Mouse (Mus musculus) stomach, postnatal 0 days (tissue): Measurements from ENCODE around the gene Il17c. TPM values are rescaled to one million over a fixed set of nuclear protein-coding genes. Genes with fewer than 3 reads are reported as not detected.

Source experiments
- ATAC-seq: fragments of 200-750 bp; cut with Nextera tagmentation; 2 replicates; pipeline ENCODE4 v1.8.0; 2017; ENCODE audit not compliant: low FRiP score, low TSS enrichment
- DNase-seq: peaks from one replicate; pipeline ENCODE4 v3.0.0-alpha.2; 2016; ENCODE audit warnings: low spot score
- H3K27ac ChIP-seq: fragments of 300-500 bp; sonication (generic); replicated peaks from 2 replicates; pipeline ENCODE4 v1.5.1; 2014; ENCODE audit warnings: mild to moderate bottlenecking, control low read depth
- H3K27me3 ChIP-seq: fragments of 300-500 bp; sonication (generic); 2 replicates; pipeline ENCODE4 v1.6.1; 2014; ENCODE audit warnings: low read length; ENCODE audit not compliant: control insufficient read depth, insufficient read depth
- H3K36me3 ChIP-seq: fragments of 300-500 bp; sonication (generic); 2 replicates; pipeline ENCODE4 v1.6.1; 2014; ENCODE audit warnings: low read length, mixed read lengths; ENCODE audit not compliant: control insufficient read depth, insufficient read depth
- H3K4me1 ChIP-seq: fragments of 300-500 bp; sonication (generic); replicated peaks from 2 replicates; pipeline ENCODE4 v1.6.1; 2014; ENCODE audit warnings: antibody characterized with exemption; ENCODE audit not compliant: control insufficient read depth, insufficient read depth
- H3K4me2 ChIP-seq: fragments of 300-500 bp; sonication (generic); replicated peaks from 2 replicates; pipeline ENCODE4 v1.6.1; 2014; ENCODE audit warnings: low read depth, mild to moderate bottlenecking, control low read depth, moderate library complexity
- H3K4me3 ChIP-seq: fragments of 300-500 bp; sonication (generic); 2 replicates; pipeline ENCODE4 v1.5.1; 2014; ENCODE audit warnings: low read depth, low read length, control low read depth
- H3K9ac ChIP-seq: fragments of 300-500 bp; sonication (generic); 2 replicates; pipeline ENCODE4 v1.6.1; 2014; ENCODE audit warnings: mild to moderate bottlenecking, low read length, control low read depth, mixed read lengths
- H3K9me3 ChIP-seq: fragments of 300-500 bp; sonication (generic); 2 replicates; pipeline ENCODE4 v1.6.1; 2016; ENCODE audit warnings: low read length; ENCODE audit not compliant: control insufficient read depth
- CTCF ChIP-seq: IDR thresholded peaks from 2 replicates; pipeline ENCODE4 v1.5.1; 2016; ENCODE audit warnings: antibody characterized with exemption, low read depth, mild to moderate bottlenecking, moderate library complexity
- EP300 ChIP-seq: optimal IDR thresholded peaks from 2 replicates; pipeline ENCODE3; 2016; ENCODE audit warnings: antibody characterized with exemption
- WGBS: fragments of 180-500 bp; shearing (Covaris S2); extraction: QIAGEN DNeasy Blood & Tissue Kit; methylation state at CpG from one replicate; pipeline ENCODE4 v1.1.7; 2014; 5-methylcytosine and 5-hydroxymethylcytosine counted together
- polyA plus RNA-seq: library from polyadenylated mRNA; unstranded; fragments of >200 nt; fragmentation: Nextera tagmentation; extraction: Ambion mirVana; gene quantifications from 2 replicates; pipeline ENCODE4 v1.2.1, GENCODE M21; 2015

Il17c gene
- polyA plus RNA-seq, 1 experiment from 2014 or later, result 0.32 TPM

GRCm38 (mm10) chr8:122444058-122444748 is 22.4 kb downstream of the Il17c start:
- DNase-seq (peak; percentile 95), ATAC-seq (peak; percentile 77)
- Histone ChIP-seq H3K4me1 (no peaks in the 10 kb centered on the region), H3K27me3 (no peaks in the 10 kb centered on the region), H3K27ac (peak overlapping the region; percentile 97), H3K9ac (peak overlapping the region; percentile 75), H3K4me2 (peak overlapping the region; percentile 65), H3K36me3 (no peaks in the 10 kb centered on the region), H3K9me3 (no peaks in the 10 kb centered on the region), H3K4me3 (peak overlapping the region; percentile 61)
- TF ChIP-seq CTCF, result no peak
- TF ChIP-seq EP300, result peak; percentile 83
- 1% methylated on average over 19 of the region's 19 CpGs for WGBS

GRCm38 (mm10) chr8:122445203-122445602 is 23.4 kb downstream of the Il17c start:
- no peaks in the 10 kb centered on the region for H3K36me3 ChIP-seq
- no peak overlapping the region; the same call in 1 of the 2 replicates for H3K9ac ChIP-seq
- no peak overlapping the region for H3K4me3 ChIP-seq
- no peaks in the 10 kb centered on the region for H3K4me1 ChIP-seq
- H3K27ac ChIP-seq, result no peak overlapping the region
- DNase-seq (no peak), ATAC-seq (no peak)
- 56% methylated on average over 3 of the region's 3 CpGs for WGBS
- no peaks in the 10 kb centered on the region for H3K27me3 ChIP-seq
- TF ChIP-seq CTCF (peak; percentile 59), EP300 (no peak)
- no peak overlapping the region for H3K4me2 ChIP-seq
- H3K9me3 ChIP-seq, result no peaks in the 10 kb centered on the region

GRCm38 (mm10) chr8:122451161-122451703 is 29.4 kb downstream of the Il17c start:
- Histone ChIP-seq H3K9me3 (no peaks in the 10 kb centered on the region), H3K4me3 (no peak overlapping the region), H3K9ac (no peak overlapping the region), H3K36me3 (no peaks in the 10 kb centered on the region), H3K27ac (no peak overlapping the region), H3K4me2 (no peak overlapping the region), H3K4me1 (no peaks in the 10 kb centered on the region), H3K27me3 (no peaks in the 10 kb centered on the region)
- ATAC-seq, result no peak
- WGBS, result 64% methylated on average over 7 of the region's 7 CpGs
- DNase-seq, result no peak
- no peak for TF ChIP-seq EP300

- 77% methylated on average over 10 of the region's 10 CpGs for WGBS
- Histone ChIP-seq H3K4me3 (no peak overlapping the region), H3K9ac (no peak overlapping the region), H3K27me3 (no peaks in the 10 kb centered on the region), H3K27ac (no peak overlapping the region), H3K36me3 (no peaks in the 10 kb centered on the region), H3K9me3 (no peaks in the 10 kb centered on the region), H3K4me2 (no peak overlapping the region), H3K4me1 (no peaks in the 10 kb centered on the region)
- ATAC-seq, result no peak
- no peak for DNase-seq
- TF ChIP-seq EP300, result no peak
- TF ChIP-seq CTCF, result no peak
Measured at GRCm38 (mm10) chr8:122452154-122452553, 30.3 kb downstream of the Il17c start.

- no peak overlapping the region for H3K27ac ChIP-seq
- H3K36me3 ChIP-seq, result no peaks in the 10 kb centered on the region
- no peaks in the 10 kb centered on the region; the same call in 1 of the 2 replicates for H3K27me3 ChIP-seq
- WGBS, result 63% methylated on average over 6 of the region's 6 CpGs
- H3K4me3 ChIP-seq, result no peak overlapping the region
- H3K9me3 ChIP-seq, result no peaks in the 10 kb centered on the region
- no peak for ATAC-seq
- no peaks in the 10 kb centered on the region for H3K4me1 ChIP-seq
- no peak for DNase-seq
- H3K9ac ChIP-seq, result no peak overlapping the region
- H3K4me2 ChIP-seq, result no peak overlapping the region
- TF ChIP-seq CTCF, result no peak
- no peak for TF ChIP-seq EP300
Measured at GRCm38 (mm10) chr8:122454409-122454808, 32.6 kb downstream of the Il17c start.

GRCm38 (mm10) chr8:122457171-122457570 is 35.4 kb downstream of the Il17c start:
- WGBS, result 65% methylated on average over 11 of the region's 11 CpGs
- H3K27me3 ChIP-seq, result no peaks in the 10 kb centered on the region; the same call in 1 of the 2 replicates

More at GRCm38 (mm10) chr8:122457171-122457570, 35.4 kb downstream of the Il17c start:
- H3K9me3 ChIP-seq, result no peaks in the 10 kb centered on the region
- H3K4me2 ChIP-seq, result no peak overlapping the region
- TF ChIP-seq CTCF (no peak), EP300 (no peak)
- no peak overlapping the region for H3K4me3 ChIP-seq
- no peak overlapping the region for H3K27ac ChIP-seq
- no peak overlapping the region for H3K9ac ChIP-seq
- ATAC-seq (no peak), DNase-seq (no peak)
- H3K4me1 ChIP-seq, result no peaks in the 10 kb centered on the region; the same call in 1 of the 2 replicates
- H3K36me3 ChIP-seq, result no peaks in the 10 kb centered on the region
